Mouse (Mus musculus): ENCODE data around the gene Ddrgk1.

- TF ChIP-seq MYOG (IDR thresholded peaks at IDR 0.05; ENCODE audit: control insufficient read depth, extremely low read depth, insufficient read length), result no peak
- TF ChIP-seq CTCF (IDR thresholded peaks at IDR 0.05; ENCODE audit: control insufficient read depth, insufficient read depth, insufficient read length), result no peak
- TF ChIP-seq MYOD1 (IDR thresholded peaks at IDR 0.05; ENCODE audit: control insufficient read depth, insufficient read length, low read depth), result no peak
- TF ChIP-seq USF1 (IDR thresholded peaks at IDR 0.05; ENCODE audit: low read depth), result no peak
- TF ChIP-seq CEBPB (IDR thresholded peaks at IDR 0.05; ENCODE audit: low read depth), result no peak
- peak; percentile 8 for TF ChIP-seq MAX (IDR thresholded peaks at IDR 0.05)
- no peak for TF ChIP-seq FOSL1 (IDR thresholded peaks at IDR 0.05; ENCODE audit: insufficient read depth, low read length, poor library complexity, severe bottlenecking)
Observed at GRCm38 (mm10) chr2:130629839-130630203, 34.6 kb downstream of the Ddrgk1 start, which contains the start of the genes Fastkd5 and Ubox5.

Measured in C2C12 (cell line).